Comparison of ENCODE assay signal across 12 mouse cellular contexts in genomic region chr7:135571951-135572559, GRCm38 (mm10). TPM values are rescaled to one million over a fixed set of nuclear protein-coding genes. Genes with fewer than 3 reads are reported as not detected.
DNase-seq lines count a peak whose midpoint lies in the region; ATAC-seq and TF ChIP-seq lines count a peak whose summit lies in the region.
"Had no signal": no experiment of that assay in that cellular context is flagged by ENCODE, and none has a peak within 500 bp of the region (broad histone marks: within the 10 kb centered on the region; RNA-seq: fewer than 3 reads in every experiment).

No protein-coding gene starts in this region.

- no peak for ATAC-seq in midbrain, embryonic 13.5 days
- no peak for ATAC-seq in midbrain, embryonic 15.5 days (replicated peaks)
- peak; percentile 64 for ATAC-seq in hindbrain, postnatal 0 days

- H3K27me3 ChIP-seq in midbrain, embryonic 13.5 days: no peaks in the 10 kb centered on the region
- H3K27me3 ChIP-seq in midbrain, embryonic 15.5 days (replicated peaks): no peaks in the 10 kb centered on the region
- H3K27me3 ChIP-seq in hindbrain, postnatal 0 days (ENCODE audit: insufficient read depth, low read length): no peaks in the 10 kb centered on the region

- no peak overlapping the region for H3K4me3 ChIP-seq in midbrain, embryonic 13.5 days (replicated peaks)
- no peak overlapping the region for H3K4me3 ChIP-seq in midbrain, embryonic 15.5 days
- H3K4me3 ChIP-seq in hindbrain, postnatal 0 days (ENCODE audit: low read length): no peak overlapping the region

- DNase-seq in cerebellum, postnatal 36 days: peak; percentile 65 to 74
- DNase-seq in hindbrain, postnatal 0 days (ENCODE audit: low spot score): peak; percentile 52
- DNase-seq in urinary bladder, postnatal 25 days (ENCODE audit: low spot score): peak; percentile 39
- no peak for DNase-seq in adrenal gland, postnatal 4 days (ENCODE audit: low spot score in 2 of 2)
- no peak for DNase-seq in thymus, postnatal 14 days
- DNase-seq: thymus, adult 18-20 months had no signal

- no peak overlapping the region for H3K9ac ChIP-seq in midbrain, embryonic 13.5 days (replicated peaks)
- no peak overlapping the region for H3K9ac ChIP-seq in midbrain, embryonic 15.5 days
- H3K9ac ChIP-seq in hindbrain, postnatal 0 days (replicated peaks; ENCODE audit: low read length): no peak overlapping the region

- no peak overlapping the region for H3K4me2 ChIP-seq in midbrain, embryonic 13.5 days (replicated peaks)
- H3K4me2 ChIP-seq in midbrain, embryonic 15.5 days: no peak overlapping the region
- H3K4me2 ChIP-seq in hindbrain, postnatal 0 days (ENCODE audit: low read depth, low read length): no peak overlapping the region

- H3K27ac ChIP-seq in midbrain, embryonic 13.5 days: 0 out of 2 replicates have a peak overlapping the region, but pooled peaks have one; percentile 45
- no peak overlapping the region for H3K27ac ChIP-seq in midbrain, embryonic 15.5 days
- peak overlapping the region; percentile 54; the same call in 1 of the 2 replicates for H3K27ac ChIP-seq in hindbrain, postnatal 0 days

- no peaks in the 10 kb centered on the region; the same call in 1 of the 2 replicates for H3K9me3 ChIP-seq in midbrain, embryonic 13.5 days
- no peaks in the 10 kb centered on the region for H3K9me3 ChIP-seq in midbrain, embryonic 15.5 days
- no peaks in the 10 kb centered on the region for H3K9me3 ChIP-seq in hindbrain, postnatal 0 days (ENCODE audit: low read length)

- WGBS in midbrain, embryonic 13.5 days: 66% methylated on average over 10 of the region's 10 CpGs
- 49% methylated on average over 10 of the region's 10 CpGs for WGBS in midbrain, embryonic 15.5 days
- 49% methylated on average over 10 of the region's 10 CpGs for WGBS in hindbrain, postnatal 0 days

- no peak for TF ChIP-seq CTCF in hindbrain, postnatal 0 days (IDR thresholded peaks at IDR 0.05; ENCODE audit: low read depth)

- H3K36me3 ChIP-seq in midbrain, embryonic 13.5 days: 0 out of 2 replicates have a peak, but pooled peaks cover 2% of the 10 kb centered on the region
- H3K36me3 ChIP-seq in midbrain, embryonic 15.5 days (replicated peaks): no peaks in the 10 kb centered on the region
- H3K36me3 ChIP-seq in hindbrain, postnatal 0 days (ENCODE audit: insufficient read depth, low read length): no peaks in the 10 kb centered on the region

- H3K4me1 ChIP-seq in midbrain, embryonic 13.5 days (replicated peaks): peaks cover 6% of the 10 kb centered on the region
- H3K4me1 ChIP-seq in midbrain, embryonic 15.5 days: peaks cover 6% of the 10 kb centered on the region
- H3K4me1 ChIP-seq in hindbrain, postnatal 0 days (ENCODE audit: insufficient read depth, low read length): peaks cover 5% of the 10 kb centered on the region; the same call in 1 of the 2 replicates

RNA-seq across cellular contexts. Expression of gene Ptpre, which starts 34.8 kb away (rescaled TPM):
- 3.7 and 4.4 TPM in 2 replicates for polyA plus RNA-seq in midbrain, embryonic 13.5 days (2015; fragmentation: Nextera tagmentation; extraction: Ambion mirVana)
- 7.1 and 7.6 TPM in 2 replicates for polyA plus RNA-seq in midbrain, embryonic 15.5 days (2015; fragmentation: Nextera tagmentation; extraction: Ambion mirVana)
- total RNA-seq in hindbrain, postnatal 0 days (2014; rRNA removed): 12.4 and 13.5 TPM in 2 replicates
- 8.0 and 8.2 TPM in 2 replicates for polyA plus RNA-seq in hindbrain, postnatal 0 days (2015; fragmentation: Nextera tagmentation; extraction: Ambion mirVana)
- 1 to 10 TPM; 6.6 to 7.7 TPM for total RNA-seq in adrenal gland, postnatal 4 days (2021)

RNA-seq across cellular contexts. Expression of gene Clrn3, which starts 43.6 kb away (rescaled TPM):
- not detected in 2 replicates for polyA plus RNA-seq in midbrain, embryonic 13.5 days (2015; fragmentation: Nextera tagmentation; extraction: Ambion mirVana)
- not detected in 2 replicates for polyA plus RNA-seq in midbrain, embryonic 15.5 days (2015; fragmentation: Nextera tagmentation; extraction: Ambion mirVana)
- not detected in 2 replicates for total RNA-seq in hindbrain, postnatal 0 days (2014; rRNA removed)
- not detected in 2 replicates for polyA plus RNA-seq in hindbrain, postnatal 0 days (2015; fragmentation: Nextera tagmentation; extraction: Ambion mirVana)
- total RNA-seq in adrenal gland, postnatal 4 days (2021): 1 to 10 TPM in 1 of 2 experiments, not detected in 1; 3.8 TPM
- total RNA-seq: liver, adult 2 months; MEL had no signal
- polyA plus RNA-seq: cortical plate, adult 2 months; neural tube, embryonic 11.5 days had no signal

Comparison
In these comparisons a context has a peak if more than half of its experiments do, and no peak if none do; other contexts are left out.
1. DNase-seq: peak in cerebellum, postnatal 36 days (2 of 2), hindbrain, postnatal 0 days (single experiment) and urinary bladder, postnatal 25 days (single experiment); none in adrenal gland, postnatal 4 days (0 of 2) and thymus, postnatal 14 days (single experiment).